Mouse (Mus musculus) cerebellum, adult 9-11 months (tissue): Measurements from ENCODE around the gene Ier3.

Experiments used
- DNase-seq: peaks from one replicate; pipeline ENCODE4 v3.0.0; 2022

The Ier3 gene

DNA sequence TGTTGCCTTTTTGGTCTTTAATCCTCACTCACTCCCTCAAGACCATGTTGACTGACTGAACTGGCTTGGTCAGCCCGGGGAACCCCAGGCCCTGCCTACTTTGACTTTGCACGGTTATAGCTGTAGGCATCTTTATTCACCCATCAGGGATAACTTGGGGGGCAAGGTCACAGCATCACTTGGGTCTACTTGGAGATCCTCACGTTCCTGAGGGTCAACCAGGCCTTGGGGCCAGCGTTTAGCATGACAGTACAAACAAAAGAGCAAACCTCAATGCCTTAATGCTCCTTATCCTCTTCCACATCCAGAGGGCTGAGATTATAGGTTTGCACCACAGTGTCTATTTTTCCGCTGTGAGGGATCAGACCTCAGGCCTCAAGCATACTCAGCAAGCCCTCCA is 9.2 kb upstream of the Ier3 start:
- no peak for DNase-seq

DNA sequence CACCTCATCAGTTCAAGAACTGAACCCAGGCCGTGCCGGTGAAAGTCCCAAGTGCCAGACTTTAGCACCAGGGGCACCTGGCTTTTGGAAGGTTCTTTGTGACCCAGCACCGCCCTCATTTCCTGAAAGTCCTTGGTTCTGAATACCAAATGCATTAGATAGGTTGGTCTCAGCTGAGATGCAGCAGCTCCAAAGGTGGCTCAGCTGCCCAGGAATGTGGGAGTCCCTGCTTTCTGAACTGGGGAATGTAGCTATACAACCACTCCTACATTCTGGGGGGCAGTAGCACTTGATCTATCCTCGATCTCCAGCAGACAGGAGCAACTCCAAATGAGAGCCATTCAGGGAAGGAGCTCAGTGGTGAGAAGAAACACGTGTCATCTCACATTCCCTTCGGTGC is 8.7 kb upstream of the Ier3 start:
- DNase-seq = no peak

DNA sequence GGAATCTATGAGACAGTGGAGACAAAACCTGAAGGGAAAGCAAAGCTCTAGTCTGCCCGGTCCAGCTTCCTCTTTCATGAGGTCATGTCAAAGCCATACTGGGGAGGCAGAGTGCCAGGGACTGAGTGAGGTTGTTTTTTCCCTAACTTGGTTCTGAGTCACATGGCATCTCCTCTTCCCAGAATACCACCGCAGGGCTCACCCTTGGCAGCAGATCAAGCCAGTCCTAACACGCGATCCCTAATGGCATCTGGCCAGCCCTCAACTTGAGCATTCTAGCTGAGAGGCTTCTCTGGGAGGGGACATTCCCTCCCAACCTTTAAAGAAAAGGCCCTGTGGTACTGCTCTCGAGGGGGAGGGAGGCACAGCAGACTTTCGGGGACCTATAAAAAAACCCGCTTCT is 8.2 kb upstream of the Ier3 start:
- DNase-seq = no peak

DNA sequence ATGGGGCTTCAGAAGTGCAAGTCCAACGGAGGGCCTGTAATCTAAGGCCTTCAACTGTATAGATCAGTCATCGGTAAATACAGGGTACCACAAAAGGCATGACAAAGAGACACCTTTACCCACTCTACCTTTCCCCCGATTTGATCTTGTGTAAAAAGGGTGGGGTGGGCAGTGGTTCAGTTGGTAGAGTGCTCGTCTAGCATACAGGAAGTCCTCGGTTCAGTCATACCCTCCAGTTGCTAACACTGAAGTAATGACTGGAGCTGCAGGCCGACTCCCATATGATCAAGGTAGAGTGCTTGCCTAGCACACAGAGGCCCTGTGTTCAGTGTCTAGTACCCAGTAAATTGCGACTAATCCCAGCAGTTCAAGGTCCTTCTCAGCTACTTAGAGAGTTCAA is 7.8 kb upstream of the Ier3 start:
- DNase-seq = no peak

DNA sequence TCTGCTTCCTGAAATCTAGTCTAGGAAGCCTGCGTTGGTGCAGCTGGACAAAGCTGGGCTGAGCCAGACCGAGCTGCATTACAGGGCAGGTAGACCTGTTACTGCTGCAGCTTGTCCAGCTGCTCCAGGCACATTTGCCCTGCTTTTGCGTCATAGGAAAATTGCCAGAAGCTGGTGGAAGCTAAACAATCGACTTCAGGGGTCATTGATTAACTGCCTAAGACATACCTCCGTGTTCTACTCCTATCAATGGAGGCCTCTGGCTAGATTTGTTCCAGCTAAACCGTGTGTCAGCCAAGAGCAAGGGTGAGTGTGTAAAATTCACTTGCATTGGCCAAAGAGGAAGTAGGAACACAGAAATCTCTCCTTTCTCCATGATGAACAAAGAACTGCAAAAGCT is 6.8 kb upstream of the Ier3 start:
- no peak for DNase-seq

DNA sequence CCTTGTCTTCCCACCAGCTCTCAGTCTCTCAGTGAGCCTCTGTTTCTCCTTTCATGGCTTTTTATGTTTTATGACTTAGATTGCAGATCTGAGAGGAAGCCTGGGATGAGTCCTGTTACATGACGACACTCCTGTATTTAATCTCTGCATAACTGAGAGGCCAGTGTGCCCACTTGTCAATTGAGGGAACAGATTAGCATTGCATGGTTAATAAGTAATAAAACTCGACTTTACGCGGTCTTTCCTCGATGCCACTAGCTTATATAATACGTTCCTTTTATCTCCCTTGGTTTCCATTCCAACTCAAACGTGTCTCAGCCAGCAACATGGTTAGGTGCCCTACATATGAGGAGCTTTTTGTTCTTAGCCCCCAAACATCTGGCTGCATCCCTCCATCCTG is 5.6 kb upstream of the Ier3 start:
- DNase-seq = no peak

DNA sequence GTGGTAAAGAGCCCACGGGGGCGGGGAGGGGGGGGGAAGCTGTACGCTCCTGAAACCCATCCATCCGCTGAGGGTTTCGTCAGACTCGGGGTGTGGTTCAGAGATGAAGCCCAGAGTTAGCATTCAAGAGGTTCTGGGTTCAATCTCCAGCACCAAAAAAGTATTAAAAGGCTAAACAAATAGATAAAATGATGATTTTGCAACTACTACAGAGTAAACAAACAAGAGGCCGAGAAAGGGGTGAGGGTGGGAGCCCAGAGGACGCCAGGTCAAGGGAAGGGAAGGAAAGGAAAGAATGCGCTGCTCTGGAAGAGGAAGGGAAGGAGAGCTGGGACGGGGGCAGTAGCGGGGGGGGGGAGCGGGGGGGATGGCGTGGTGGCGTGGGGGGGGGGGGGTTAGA is 4.8 kb upstream of the Ier3 start:
- no peak for DNase-seq

DNA sequence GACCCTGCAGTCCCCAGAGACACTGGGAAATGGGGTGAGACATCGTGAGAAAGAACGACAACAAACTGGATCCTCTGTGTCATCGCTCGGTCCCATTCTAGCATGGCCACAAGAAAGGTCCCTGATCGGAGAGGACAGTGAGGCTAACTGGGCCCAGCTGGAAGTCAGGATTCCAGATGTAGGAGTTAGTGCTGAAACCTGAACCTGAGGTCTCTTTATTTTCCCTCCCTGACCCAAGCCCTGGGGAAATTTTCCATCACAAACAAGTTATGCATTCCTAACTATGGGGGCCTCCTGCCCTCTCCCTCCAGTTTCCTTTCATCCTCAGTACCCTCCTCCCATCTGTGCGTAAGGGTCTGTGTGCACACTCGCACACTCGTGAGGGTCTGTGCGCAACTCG is 4.3 kb upstream of the Ier3 start:
- DNase-seq = no peak

DNA sequence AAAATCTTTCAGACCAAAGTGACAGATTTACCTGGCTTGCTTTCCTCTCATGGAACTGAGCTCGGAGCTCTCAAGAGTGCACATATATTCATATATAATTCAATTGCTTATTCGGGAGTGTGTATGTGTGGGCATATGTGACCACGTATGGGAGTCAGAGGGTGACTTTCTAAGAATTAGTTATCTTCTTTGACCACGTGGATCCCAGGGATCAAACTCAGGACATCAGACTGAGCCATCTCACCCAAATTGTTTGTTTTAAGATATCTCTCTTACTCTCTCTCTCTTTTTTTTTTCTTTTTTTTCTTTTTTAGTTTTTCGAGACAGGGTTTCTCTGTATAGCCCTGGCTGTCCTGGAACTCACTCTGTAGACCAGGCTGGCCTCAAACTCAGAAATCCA is 1.4 kb upstream of the Ier3 start:
- DNase-seq = no peak

DNA sequence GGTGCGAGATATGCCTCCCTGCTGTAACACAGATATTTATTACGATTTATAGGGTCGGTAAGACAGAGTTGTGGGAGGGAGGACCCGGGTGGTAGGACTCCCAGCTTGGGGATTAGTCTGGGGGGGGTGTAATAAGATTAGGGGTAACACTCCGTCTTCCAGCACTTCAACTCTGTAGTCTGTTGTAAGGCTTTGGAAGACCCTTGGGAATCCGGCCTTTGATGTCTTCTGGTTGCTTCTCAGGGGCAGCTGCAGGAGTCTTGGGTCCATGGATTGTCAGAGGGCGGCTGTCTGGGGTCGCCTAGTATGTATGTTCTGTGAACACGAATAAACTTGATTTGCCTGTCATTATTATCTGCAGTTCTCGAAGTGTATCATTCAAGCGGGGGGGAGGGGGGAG is 1.1 kb downstream of the Ier3 start:
- peak; percentile 63 for DNase-seq

DNA sequence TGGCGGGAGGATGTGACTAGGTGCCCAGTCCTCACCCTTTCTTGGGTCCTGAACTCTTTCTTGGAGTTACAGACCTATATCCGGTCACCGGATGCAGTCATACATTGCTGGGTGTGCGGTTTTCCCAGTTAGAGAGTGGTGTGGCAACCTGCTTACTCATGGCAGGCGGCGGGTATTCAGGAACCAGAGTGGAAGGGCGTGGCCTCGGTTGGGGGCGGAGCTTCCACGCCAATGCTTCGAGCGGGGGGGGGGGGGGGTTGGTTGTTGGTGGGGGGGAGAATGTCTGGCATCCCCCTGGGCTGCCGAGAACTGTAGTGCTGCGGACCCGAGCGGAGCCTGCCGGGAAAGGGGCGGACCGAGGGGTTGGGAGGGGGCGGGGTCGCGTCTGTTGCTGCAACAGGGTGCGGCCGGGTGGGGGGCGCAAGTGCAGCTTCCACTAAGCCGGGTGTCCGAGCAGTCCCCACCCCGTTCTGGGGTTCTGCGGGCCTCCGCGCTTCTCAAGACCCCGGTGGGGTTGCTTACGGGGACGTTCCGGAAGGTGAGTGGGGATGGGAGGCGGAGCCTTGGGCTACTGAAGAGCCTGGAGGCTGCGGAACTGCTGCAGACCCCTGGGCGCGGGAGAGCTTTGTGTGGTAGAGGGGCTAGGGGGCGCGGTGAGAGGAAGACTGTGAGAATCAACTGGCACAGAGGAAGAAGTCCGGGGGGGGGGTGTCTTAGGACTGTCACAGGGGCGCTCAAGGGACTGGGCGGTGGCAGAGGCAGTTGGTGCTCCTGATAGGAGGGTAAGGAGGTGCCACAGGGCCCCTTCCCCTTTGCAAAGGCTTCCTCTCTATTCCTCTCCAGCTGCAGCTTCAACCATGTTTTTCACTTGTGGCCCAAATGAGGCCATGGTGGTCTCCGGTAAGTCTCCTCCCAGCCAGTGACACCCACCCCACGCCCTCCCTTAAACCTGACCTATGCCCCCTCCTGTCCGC is 1.8 kb downstream of the Ier3 start, which contains the start of gene Flot1:
Gene Flot1 (plus strand): TSS at position 267 of the 974 bp plus-strand sequence.
- DNase-seq = peak; percentile 80

DNA sequence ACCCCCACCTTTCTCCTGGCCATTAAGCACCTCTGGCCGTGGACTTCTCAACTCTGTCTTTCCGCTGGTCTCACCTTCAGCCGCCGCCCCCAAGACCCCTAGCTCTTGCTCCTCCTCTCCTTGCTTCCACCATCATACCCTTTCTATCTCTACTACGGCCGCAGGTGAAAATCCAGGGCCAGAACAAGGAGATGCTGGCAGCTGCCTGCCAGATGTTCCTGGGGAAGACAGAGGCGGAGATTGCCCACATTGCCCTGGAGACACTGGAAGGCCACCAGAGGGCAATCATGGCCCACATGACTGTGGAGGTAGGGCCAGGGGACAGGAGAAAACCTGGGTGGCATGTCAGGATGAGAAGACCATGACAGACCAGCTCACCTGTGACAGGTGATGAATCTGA is 2.9 kb downstream of the Ier3 start:
- peak; percentile 55 for DNase-seq

DNA sequence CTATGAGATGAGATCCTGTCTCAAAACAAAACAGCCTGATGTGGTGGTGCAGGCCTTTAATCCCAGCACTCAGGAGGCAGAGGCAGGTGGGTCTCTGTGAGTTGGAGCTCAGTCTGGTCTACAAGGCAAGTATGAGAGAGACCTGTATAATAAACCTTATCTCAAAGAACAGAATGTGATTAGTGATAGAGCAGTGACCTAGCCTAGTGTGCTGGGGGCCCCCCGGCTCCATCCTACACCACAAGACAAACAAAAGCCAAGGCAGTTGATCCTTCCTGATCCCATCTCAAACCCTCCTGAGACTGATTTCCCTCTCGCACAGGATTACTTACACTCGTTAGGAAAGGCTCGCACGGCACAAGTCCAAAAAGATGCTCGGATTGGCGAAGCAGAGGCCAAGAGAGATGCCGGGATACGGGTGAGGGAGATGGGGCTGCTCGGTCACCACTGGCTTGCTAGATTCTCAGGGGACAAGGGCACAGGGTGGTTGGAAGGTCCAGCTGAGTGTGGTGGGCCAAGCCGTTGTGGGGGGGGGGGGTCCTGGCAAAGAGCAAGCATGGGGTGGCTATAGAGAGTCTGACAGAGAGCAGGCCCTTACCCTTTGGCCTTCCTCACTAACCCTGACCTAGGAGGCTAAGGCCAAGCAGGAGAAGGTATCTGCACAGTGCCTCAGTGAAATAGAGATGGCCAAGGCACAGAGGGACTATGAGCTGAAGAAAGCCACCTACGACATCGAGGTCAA is 3.8 kb downstream of the Ier3 start:
- no peak for DNase-seq

DNA sequence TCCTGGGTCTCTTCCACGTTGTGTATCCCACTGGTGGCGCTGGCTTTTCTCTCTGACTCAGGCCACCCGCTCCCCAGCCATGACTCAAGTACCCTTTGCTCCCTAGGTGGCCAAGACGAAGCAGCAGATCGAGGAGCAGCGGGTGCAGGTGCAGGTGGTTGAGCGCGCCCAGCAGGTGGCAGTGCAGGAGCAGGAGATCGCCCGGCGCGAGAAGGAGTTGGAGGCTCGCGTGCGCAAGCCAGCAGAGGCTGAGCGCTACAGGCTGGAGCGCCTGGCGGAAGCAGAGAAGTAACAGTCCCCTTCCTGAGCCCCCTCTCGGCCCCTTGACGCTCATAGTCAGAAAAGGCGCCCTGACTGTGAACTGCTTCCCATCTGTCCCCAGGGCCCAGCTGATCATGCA is 8.3 kb downstream of the Ier3 start:
- DNase-seq = peak; percentile 83

DNA sequence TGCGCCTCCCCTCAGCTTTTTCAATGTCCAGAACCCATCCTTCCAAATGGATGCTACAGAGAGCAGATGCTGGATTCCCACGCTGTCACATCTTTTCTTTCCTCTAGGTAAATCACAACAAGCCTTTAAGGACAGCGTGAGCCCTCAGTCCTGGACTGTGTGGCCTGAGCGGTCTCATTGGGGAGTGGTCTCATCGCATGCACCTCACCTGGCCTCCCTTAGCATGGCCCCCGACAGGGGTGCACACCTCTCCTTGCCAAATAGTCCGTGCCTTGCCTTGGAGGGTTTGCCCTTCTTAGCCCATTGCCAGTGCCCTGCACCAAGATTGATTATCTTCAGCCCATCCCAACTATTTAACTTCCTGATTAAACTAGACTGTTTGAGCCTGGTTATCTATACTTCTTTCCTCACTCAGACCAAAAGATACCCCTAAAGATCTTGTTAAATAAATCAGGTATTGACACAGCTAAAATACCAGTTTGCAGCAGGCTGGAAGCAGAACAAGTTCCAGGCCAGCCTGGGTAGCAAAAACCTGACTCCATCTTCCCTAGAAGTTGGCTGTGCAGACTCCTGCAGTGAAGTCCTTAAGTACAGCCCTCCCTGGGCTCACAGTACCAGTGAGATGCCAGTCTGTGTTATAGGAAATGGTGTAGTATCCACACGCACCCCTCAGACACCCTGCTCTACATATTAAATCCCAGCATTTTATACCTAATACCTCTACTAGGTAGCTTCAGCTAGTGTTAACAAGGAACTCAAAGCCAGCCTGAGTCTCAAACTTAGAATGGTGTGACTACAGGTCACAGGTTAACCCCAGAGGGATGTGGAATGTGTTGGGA is 11.1 kb downstream of the Ier3 start:
- DNase-seq = no peak

DNA sequence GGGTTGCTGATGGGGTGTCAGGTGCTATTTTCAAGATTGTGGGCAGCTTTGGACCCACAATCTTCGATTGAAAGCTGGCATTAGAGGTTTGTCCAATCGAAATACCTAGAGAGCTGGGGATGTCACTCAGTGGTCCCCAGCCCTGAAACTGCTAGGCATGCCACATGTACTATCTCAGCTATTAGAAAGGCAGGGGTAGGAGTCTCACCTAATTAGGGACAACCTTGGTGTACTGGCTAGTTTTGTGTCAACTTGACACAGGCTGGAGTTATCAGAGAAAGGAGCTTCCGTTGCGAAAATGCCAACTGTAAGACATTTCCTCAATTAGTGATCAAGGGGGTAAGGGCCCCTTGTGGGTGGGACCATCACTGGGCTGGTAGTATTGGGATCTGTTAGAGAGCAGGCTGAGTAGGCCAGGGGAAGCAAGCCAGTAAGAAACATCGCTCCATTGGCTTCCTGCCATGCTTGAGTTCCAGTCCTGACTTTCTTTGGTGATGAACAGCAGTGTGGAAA is 11.8 kb downstream of the Ier3 start:
- DNase-seq = peak; percentile 49

DNA sequence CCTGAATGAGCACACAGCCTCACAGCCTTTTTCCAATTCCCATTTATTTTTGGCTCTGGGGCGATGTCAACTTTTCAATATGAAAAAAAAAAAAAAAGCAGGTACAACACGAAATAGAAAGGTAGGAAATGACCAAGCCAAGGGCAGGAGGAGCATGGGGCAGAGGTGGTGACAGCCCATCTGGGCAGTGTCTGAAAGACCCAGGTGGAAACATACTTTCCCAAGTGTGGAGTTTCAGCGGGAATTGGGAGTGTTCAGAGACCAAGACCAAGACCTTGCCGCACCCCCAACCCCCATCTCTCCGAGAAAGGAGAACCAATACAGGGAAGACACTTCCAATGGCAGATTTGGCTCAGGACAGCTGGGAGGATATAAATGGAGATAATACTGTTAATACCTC is 12.4 kb downstream of the Ier3 start:
- no peak for DNase-seq

DNA sequence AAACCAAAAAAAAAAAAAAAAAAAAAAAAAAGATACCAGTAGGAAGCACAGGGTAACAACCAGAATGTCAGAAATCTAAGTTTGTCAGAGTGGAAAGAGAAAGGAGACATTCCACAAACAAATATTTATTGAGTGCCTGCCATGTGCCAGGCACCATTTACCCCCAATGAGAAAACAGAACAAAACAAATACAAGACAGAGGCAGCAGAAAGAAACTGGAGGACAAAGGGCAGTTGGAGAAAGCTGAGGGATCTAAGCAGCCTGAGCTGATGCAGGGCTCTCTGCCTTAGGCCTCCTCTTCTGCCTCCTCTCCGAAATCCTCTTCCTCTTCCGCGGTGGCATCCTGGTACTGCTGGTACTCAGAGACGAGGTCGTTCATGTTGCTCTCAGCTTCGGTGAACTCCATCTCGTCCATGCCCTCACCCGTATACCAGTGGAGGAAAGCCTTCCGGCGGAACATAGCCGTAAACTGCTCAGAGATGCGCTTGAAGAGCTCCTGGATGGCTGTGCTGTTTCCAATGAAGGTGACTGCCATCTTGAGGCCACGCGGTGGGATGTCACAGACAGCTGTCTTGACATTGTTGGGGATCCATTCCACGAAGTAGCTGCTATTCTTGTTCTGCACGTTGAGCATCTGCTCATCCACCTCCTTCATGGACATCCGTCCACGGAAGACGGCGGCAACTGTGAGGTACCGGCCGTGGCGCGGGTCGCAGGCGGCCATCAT is 13.4 kb downstream of the Ier3 start:
- DNase-seq = no peak

DNA sequence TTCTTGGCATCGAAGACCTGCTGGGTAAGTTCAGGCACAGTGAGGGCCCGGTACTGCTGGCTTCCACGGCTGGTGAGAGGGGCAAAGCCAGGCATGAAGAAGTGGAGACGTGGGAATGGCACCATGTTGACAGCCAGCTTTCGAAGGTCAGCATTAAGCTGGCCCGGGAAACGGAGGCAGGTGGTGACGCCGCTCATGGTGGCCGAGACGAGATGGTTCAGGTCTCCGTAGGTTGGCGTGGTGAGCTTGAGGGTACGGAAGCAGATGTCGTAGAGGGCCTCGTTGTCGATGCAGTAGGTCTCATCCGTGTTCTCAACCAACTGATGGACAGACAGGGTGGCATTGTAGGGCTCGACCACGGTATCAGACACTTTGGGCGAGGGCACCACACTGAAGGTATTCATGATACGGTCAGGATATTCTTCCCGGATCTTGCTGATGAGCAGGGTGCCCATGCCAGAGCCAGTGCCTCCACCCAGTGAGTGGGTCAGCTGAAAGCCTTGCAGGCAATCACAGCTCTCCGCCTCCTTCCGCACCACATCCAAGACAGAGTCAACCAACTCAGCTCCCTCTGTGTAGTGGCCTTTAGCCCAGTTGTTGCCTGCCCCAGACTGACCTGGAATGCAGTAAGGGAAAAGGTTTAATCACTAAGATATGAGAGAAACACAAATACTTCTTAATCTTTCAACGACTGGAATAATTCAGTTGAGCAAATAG is 14.1 kb downstream of the Ier3 start:
- peak; percentile 61 for DNase-seq

DNA sequence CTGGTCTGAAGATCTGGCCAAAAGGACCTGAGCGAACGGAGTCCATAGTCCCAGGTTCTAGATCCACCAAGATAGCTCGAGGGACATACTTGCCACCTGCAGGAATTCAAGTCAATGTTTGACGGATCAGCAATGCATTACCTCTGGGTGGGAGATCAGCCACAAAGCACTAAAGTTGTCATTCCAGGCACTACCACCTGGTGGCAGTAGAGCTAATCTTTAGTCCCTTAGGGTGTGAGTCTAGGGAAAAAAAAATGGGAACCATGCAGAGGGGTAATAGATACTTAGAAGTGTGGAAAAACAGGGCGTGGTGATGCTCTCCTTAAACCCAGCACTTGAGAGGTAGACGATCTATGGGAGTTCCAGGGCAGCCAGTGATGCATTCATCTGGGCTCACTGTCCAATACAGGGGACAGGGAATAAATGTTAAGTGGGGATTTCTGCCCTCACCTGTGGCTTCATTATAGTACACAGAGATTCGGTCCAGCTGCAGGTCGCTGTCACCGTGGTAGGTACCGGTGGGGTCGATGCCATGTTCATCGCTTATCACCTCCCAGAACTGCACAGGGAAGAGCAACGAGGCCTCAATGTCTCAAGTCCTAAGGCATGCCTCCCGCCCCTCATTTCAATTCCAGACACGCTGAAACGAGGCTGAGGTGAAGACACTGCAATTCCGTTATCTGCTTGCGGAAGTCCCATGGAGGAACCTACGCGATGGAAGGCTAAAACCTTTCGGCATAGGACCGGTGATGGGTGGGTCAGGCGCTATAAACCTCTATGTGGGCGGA is 14.9 kb downstream of the Ier3 start:
- DNase-seq = peak; percentile 87

DNA sequence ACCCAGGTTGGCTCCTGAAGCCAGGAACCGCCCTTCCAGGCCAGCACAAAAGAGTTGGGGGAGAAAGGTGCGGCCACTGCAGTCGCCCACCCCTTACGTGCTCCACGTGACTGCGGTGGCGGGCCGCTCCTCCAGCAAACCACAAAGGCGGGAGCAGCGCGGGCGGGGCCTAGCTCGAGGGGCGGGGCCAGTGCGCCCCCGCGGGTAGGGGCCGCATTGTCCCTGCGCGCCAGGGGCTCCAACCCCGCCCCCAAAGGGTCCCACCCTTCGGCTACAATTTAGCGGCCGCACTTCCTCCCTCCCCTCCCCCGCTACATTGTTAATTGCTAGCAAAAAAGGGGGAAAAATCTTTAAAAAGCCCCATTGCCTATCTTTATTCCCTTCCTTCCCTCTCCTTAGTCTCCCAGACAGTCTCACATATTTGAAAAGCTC is 15.5 kb downstream of the Ier3 start:
- DNase-seq = peak; percentile 86
